Mouse (Mus musculus): ENCODE measurements at regions not wholly inside any gene's neighbourhood (a gene's known extent, or its start where the extent isn't known, plus 50 kb on each side); places are given as distances from the start of the nearest gene placed in this dataset.

DNA sequence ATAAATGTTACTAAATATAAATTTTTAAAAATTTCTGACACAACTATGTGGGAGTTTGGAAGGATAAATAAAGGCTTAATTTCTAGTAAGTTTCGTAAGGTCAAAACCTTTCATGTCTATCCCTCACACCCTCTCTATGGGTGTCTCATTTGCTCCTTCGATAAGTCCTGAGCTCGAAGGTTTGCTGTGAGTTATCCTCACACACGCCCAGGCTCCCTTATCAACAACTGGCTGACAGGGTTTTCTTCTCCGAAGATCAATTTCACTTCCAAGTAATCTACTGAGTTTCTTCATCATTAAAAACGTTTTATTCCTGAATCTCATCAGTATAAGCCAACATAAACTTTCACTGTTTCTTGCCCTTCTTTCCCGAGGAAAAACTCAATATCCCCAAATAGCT, 416.0 kb upstream of the Nudt12 start:
- DNase-seq (ENCODE audit: low spot score) (no peak), ATAC-seq (replicated peaks; ENCODE audit: low FRiP score, low read depth) (no peak)
- H3K9ac ChIP-seq (ENCODE audit: low read depth, low read length): no peak overlapping the region
- no peak overlapping the region for H3K27ac ChIP-seq
- no peaks in the 10 kb centered on the region for H3K4me1 ChIP-seq (replicated peaks; ENCODE audit: insufficient read depth, low read length)
- no peak for TF ChIP-seq CTCF (IDR thresholded peaks at IDR 0.05; ENCODE audit: low read depth)
- no peaks in the 10 kb centered on the region for H3K9me3 ChIP-seq (replicated peaks; ENCODE audit: low read length)
- H3K4me2 ChIP-seq (ENCODE audit: low read length): no peak overlapping the region
- no peak overlapping the region for H3K4me3 ChIP-seq (replicated peaks; ENCODE audit: low read depth, low read length)
- H3K27me3 ChIP-seq (ENCODE audit: insufficient read depth, low read length): no peaks in the 10 kb centered on the region
- H3K36me3 ChIP-seq (ENCODE audit: insufficient read depth, low read length): no peaks in the 10 kb centered on the region
- WGBS: 68% methylated on average over 7 of the region's 7 CpGs

DNA sequence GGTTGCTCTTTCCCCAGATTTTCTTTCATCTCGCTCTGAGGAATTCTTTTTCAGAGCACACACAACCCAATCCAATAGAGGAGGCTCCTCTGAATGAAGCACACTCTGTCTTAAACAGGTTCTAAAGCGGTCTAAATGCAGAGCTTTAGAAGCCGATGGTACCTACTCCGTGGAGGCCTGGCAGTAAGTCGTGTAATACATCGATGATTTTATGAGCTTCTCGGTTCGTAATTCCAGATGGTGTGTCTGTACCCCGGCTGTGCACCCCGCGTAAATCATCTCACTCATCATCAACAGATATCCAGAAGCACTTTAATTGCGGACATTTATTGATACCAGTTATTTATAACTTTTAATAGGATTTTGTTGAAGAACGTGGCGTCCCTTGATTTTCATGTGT, 408.3 kb upstream of the Nudt12 start:
- H3K4me3 ChIP-seq (replicated peaks; ENCODE audit: low read depth, low read length): 0 out of 2 replicates have a peak overlapping the region, but pooled peaks have one; percentile 0

DNA sequence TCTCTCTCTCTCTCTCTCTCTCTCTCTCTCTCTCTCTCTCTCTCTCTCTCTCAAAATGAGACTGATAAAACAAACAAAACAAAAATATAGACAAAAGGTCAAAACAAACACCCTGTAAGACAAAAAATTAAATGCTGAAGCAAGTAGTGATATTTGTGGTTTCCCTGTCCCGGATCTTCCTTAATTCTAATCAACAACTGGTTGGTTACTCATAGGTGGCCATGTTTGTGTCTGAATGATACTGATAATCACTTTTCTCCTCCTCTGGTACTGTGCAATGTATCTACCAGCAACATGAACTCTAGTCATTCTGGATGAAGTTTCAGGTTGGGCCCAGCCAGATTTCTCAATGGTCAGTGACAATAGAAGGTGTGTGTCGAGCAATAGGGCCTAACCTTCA, 396.1 kb upstream of the Nudt12 start:
- ATAC-seq (replicated peaks; ENCODE audit: low FRiP score, low read depth): no peak
- no peak overlapping the region for H3K9ac ChIP-seq (ENCODE audit: low read depth, low read length)
- no peak for TF ChIP-seq CTCF (IDR thresholded peaks at IDR 0.05; ENCODE audit: low read depth)
- H3K4me2 ChIP-seq (ENCODE audit: low read length): no peak overlapping the region
- no peak overlapping the region for H3K4me3 ChIP-seq (replicated peaks; ENCODE audit: low read depth, low read length)
- no peaks in the 10 kb centered on the region for H3K4me1 ChIP-seq (replicated peaks; ENCODE audit: insufficient read depth, low read length)
- 78% methylated on average over 2 of the region's 2 CpGs for WGBS
- H3K9me3 ChIP-seq (replicated peaks; ENCODE audit: low read length): no peaks in the 10 kb centered on the region
- no peak for DNase-seq (ENCODE audit: low spot score)
- no peaks in the 10 kb centered on the region for H3K36me3 ChIP-seq (ENCODE audit: insufficient read depth, low read length)
- H3K27ac ChIP-seq: no peak overlapping the region
- no peaks in the 10 kb centered on the region for H3K27me3 ChIP-seq (ENCODE audit: insufficient read depth, low read length)

More for the DNA sequence above, 408.3 kb upstream of the Nudt12 start:
- no peak overlapping the region for H3K9ac ChIP-seq (ENCODE audit: low read depth, low read length)
- ATAC-seq (replicated peaks; ENCODE audit: low FRiP score, low read depth): no peak
- H3K27me3 ChIP-seq (ENCODE audit: insufficient read depth, low read length): no peaks in the 10 kb centered on the region
- H3K4me2 ChIP-seq (ENCODE audit: low read length): peak overlapping the region; percentile 39
- no peaks in the 10 kb centered on the region for H3K36me3 ChIP-seq (ENCODE audit: insufficient read depth, low read length)
- H3K9me3 ChIP-seq (replicated peaks; ENCODE audit: low read length): no peaks in the 10 kb centered on the region
- H3K27ac ChIP-seq: no peak overlapping the region
- DNase-seq (ENCODE audit: low spot score): peak; percentile 7
- TF ChIP-seq CTCF (IDR thresholded peaks at IDR 0.05; ENCODE audit: low read depth): no peak
- 29% methylated on average over 14 of the region's 14 CpGs for WGBS
- H3K4me1 ChIP-seq (replicated peaks; ENCODE audit: insufficient read depth, low read length): no peaks in the 10 kb centered on the region

DNA sequence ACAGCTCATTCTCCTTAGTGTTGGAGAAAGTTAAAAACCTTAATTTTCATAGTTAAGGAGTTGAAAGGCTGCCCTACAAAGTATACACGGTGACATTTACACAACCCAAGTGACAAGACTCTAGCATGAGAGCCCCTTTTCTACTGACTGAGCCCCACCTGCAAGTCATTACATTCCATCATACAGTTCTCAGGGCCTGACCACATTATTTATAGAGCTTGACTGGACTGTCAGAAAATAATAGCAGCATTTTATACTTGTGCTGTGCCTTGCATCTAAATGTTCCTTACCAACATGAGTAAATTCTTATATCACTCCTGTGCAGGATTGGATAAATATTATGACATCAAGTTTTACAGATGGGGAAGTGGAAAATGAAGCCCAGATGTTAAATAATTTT, 391.4 kb upstream of the Nudt12 start:
- ATAC-seq (replicated peaks; ENCODE audit: low FRiP score, low read depth) (no peak), DNase-seq (ENCODE audit: low spot score) (no peak)
- no peaks in the 10 kb centered on the region for H3K27me3 ChIP-seq (ENCODE audit: insufficient read depth, low read length)
- H3K4me1 ChIP-seq (replicated peaks; ENCODE audit: insufficient read depth, low read length): no peaks in the 10 kb centered on the region
- no peak overlapping the region for H3K27ac ChIP-seq
- H3K4me3 ChIP-seq (replicated peaks; ENCODE audit: low read depth, low read length): no peak overlapping the region
- no peak for TF ChIP-seq CTCF (IDR thresholded peaks at IDR 0.05; ENCODE audit: low read depth)
- H3K9ac ChIP-seq (ENCODE audit: low read depth, low read length): no peak overlapping the region
- H3K36me3 ChIP-seq (ENCODE audit: insufficient read depth, low read length): no peaks in the 10 kb centered on the region
- 70% methylated on average over 1 of the region's 1 CpGs for WGBS
- no peaks in the 10 kb centered on the region for H3K9me3 ChIP-seq (replicated peaks; ENCODE audit: low read length)
- no peak overlapping the region for H3K4me2 ChIP-seq (ENCODE audit: low read length)

DNA sequence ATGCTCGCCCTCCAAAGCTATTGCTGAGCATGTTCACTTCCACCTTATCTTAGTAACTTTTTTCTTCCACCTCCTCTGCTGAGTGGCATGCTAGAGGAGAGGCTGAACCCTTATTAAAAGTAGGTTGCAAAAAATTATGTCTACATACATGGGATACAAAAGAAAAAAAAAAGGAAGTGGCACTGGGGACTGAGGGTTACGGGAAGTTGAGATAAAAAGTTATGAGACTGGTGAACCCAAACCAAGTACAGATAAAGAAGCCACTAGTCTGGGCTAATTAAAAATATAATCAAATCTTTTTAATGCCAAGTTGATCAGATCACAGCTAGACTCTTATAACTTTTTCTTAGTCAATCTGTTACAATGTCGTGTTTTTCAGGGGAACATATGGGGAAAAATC, 384.2 kb upstream of the Nudt12 start:
- 83% methylated on average over 3 of the region's 3 CpGs for WGBS
- ATAC-seq (replicated peaks; ENCODE audit: low FRiP score, low read depth): no peak
- no peak overlapping the region for H3K9ac ChIP-seq (ENCODE audit: low read depth, low read length)

DNA sequence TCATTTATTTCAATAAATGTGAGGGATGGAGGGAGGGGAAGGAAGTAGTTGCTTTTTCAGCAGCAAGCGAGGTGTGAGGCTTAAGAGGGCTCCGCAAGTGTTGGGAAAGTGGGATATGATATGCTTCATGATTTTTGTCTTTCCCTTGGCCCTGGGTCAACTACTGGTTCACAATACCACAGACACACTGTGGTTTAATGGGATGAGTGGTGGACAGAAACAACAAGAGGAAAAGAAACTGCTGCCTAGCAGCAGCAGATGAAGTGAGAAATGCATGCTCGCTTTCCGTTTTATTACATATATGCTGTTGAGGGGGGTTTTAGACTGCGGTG, 369.9 kb upstream of the Nudt12 start:
- H3K4me1 ChIP-seq (replicated peaks; ENCODE audit: insufficient read depth, low read length): no peaks in the 10 kb centered on the region
- no peaks in the 10 kb centered on the region for H3K9me3 ChIP-seq (replicated peaks; ENCODE audit: low read length)
- 85% methylated on average over 5 of the region's 5 CpGs for WGBS
- TF ChIP-seq CTCF (IDR thresholded peaks at IDR 0.05; ENCODE audit: low read depth): no peak
- DNase-seq (ENCODE audit: low spot score): no peak
- H3K4me3 ChIP-seq (replicated peaks; ENCODE audit: low read depth, low read length): no peak overlapping the region
- no peak overlapping the region for H3K9ac ChIP-seq (ENCODE audit: low read depth, low read length)
- no peak overlapping the region for H3K4me2 ChIP-seq (ENCODE audit: low read length)
- no peaks in the 10 kb centered on the region for H3K36me3 ChIP-seq (ENCODE audit: insufficient read depth, low read length)
- no peak for ATAC-seq (replicated peaks; ENCODE audit: low FRiP score, low read depth)
- H3K27me3 ChIP-seq (ENCODE audit: insufficient read depth, low read length): no peaks in the 10 kb centered on the region
- no peak overlapping the region for H3K27ac ChIP-seq

More for the DNA sequence above, 384.2 kb upstream of the Nudt12 start:
- H3K9me3 ChIP-seq (replicated peaks; ENCODE audit: low read length): no peaks in the 10 kb centered on the region
- H3K36me3 ChIP-seq (ENCODE audit: insufficient read depth, low read length): no peaks in the 10 kb centered on the region
- DNase-seq (ENCODE audit: low spot score): no peak
- no peak overlapping the region for H3K4me3 ChIP-seq (replicated peaks; ENCODE audit: low read depth, low read length)
- no peak overlapping the region for H3K4me2 ChIP-seq (ENCODE audit: low read length)
- H3K27me3 ChIP-seq (ENCODE audit: insufficient read depth, low read length): no peaks in the 10 kb centered on the region
- no peak for TF ChIP-seq CTCF (IDR thresholded peaks at IDR 0.05; ENCODE audit: low read depth)
- no peaks in the 10 kb centered on the region for H3K4me1 ChIP-seq (replicated peaks; ENCODE audit: insufficient read depth, low read length)
- H3K27ac ChIP-seq: no peak overlapping the region

Data from kidney, postnatal 0 days (tissue).